Comparison of ENCODE assay signal across 9 mouse cellular contexts in the genomic region with DNA sequence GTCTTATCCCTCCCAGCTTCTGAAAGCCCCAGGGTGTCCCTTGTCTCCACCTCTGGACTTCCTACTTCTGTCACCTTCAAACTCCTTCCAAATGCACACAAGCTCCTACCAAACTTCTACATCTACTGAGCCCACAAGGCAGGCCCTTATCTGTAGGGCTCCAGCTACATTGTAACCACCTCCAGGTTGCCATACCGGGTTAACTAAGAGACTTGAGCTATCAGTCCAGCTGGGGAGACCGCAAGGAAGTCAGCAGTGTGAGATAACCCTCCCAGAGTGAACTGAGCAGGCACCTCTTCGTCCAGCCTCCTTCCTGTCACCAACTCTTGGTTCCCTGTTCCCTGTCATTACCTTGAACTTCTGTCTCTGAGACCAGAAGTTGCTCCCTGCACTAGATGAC. TPM values are rescaled to one million over a fixed set of nuclear protein-coding genes. Genes with fewer than 3 reads are reported as not detected.
DNase-seq lines count a peak whose midpoint lies in the region; ATAC-seq and TF ChIP-seq lines count a peak whose summit lies in the region.
"Had no signal": no experiment of that assay in that cellular context is flagged by ENCODE, and none has a peak within 500 bp of the region (broad histone marks: within the 10 kb centered on the region; RNA-seq: fewer than 3 reads in every experiment).

No protein-coding gene starts in this region.

- H3K4me3 ChIP-seq in limb, embryonic 12.5 days (replicated peaks): no peak overlapping the region
- no peak overlapping the region for H3K4me3 ChIP-seq in limb, embryonic 10.5 days
- H3K4me3 ChIP-seq in layer of hippocampus, adult 2 months: no peak overlapping the region
- H3K4me3 ChIP-seq: embryonic facial prominence, embryonic 15.5 days had no signal

- no peaks in the 10 kb centered on the region for H3K27me3 ChIP-seq in limb, embryonic 12.5 days
- peaks cover 24% of the 10 kb centered on the region for H3K27me3 ChIP-seq in limb, embryonic 10.5 days (ENCODE audit: low read depth, poor library complexity, severe bottlenecking)
- H3K27me3 ChIP-seq: embryonic facial prominence, embryonic 15.5 days had no signal

- no peak for TF ChIP-seq CTCF in layer of hippocampus, adult 2 months (conservative IDR thresholded peaks at IDR 0.05)

- H3K9ac ChIP-seq in limb, embryonic 12.5 days (replicated peaks): no peak overlapping the region
- H3K9ac ChIP-seq: embryonic facial prominence, embryonic 15.5 days had no signal

- H3K4me2 ChIP-seq in limb, embryonic 12.5 days: 0 out of 2 replicates have a peak overlapping the region, but pooled peaks have one; percentile 15

- no peaks in the 10 kb centered on the region for H3K9me3 ChIP-seq in limb, embryonic 12.5 days
- no peaks in the 10 kb centered on the region for H3K9me3 ChIP-seq in limb, embryonic 10.5 days (replicated peaks)
- H3K9me3 ChIP-seq: embryonic facial prominence, embryonic 15.5 days had no signal

- DNase-seq in limb, embryonic 10.5 days (ENCODE audit: low spot score): no peak
- DNase-seq in c-Kit-negative CD71-positive TER-119-positive erythroid progenitor cells, embryonic 14.5 days (ENCODE audit: low read depth, low spot score): peak; percentile 70
- no peak for DNase-seq in layer of hippocampus, adult 2 months (ENCODE audit: low spot score in 2 of 2)
- no peak for DNase-seq in left cerebral cortex, adult 11 months (ENCODE audit: low spot score)
- no peak for DNase-seq in urinary bladder, postnatal 36 days (ENCODE audit: low spot score in 2 of 2)

- no peak for ATAC-seq in limb, embryonic 12.5 days (ENCODE audit: insufficient number of reproducible peaks, insufficient read depth, low FRiP score, low TSS enrichment, low read depth)
- peak; percentile 54 to 74 for ATAC-seq in hematopoietic stem cell, adult 5-6 weeks (replicated peaks in 1 of 2; ENCODE audit: insufficient read depth in 1 of 2, low FRiP score in 2 of 2, low TSS enrichment in 1 of 2, low read depth in 1 of 2, poor library complexity in 2 of 2, severe bottlenecking in 2 of 2)
- ATAC-seq in megakaryocyte-erythroid progenitor cell, adult 5-6 weeks (replicated peaks; ENCODE audit: low FRiP score, low TSS enrichment, poor library complexity, severe bottlenecking): peak; percentile 75

- peaks cover 63% of the 10 kb centered on the region for H3K4me1 ChIP-seq in limb, embryonic 12.5 days (replicated peaks)
- H3K4me1 ChIP-seq in limb, embryonic 10.5 days: peaks cover 81% of the 10 kb centered on the region

- WGBS in limb, embryonic 12.5 days: 86% methylated on average over 3 of the region's 3 CpGs
- 74% methylated on average over 3 of the region's 3 CpGs for WGBS in limb, embryonic 10.5 days

- H3K36me3 ChIP-seq in limb, embryonic 12.5 days: no peaks in the 10 kb centered on the region
- H3K36me3 ChIP-seq in limb, embryonic 10.5 days: no peaks in the 10 kb centered on the region
- H3K36me3 ChIP-seq: embryonic facial prominence, embryonic 15.5 days had no signal

- H3K27ac ChIP-seq in limb, embryonic 12.5 days: no peak overlapping the region
- no peak overlapping the region; the same call in 1 of the 2 replicates for H3K27ac ChIP-seq in limb, embryonic 10.5 days
- H3K27ac ChIP-seq in layer of hippocampus, adult 2 months: no peak overlapping the region
- H3K27ac ChIP-seq: embryonic facial prominence, embryonic 15.5 days had no signal

RNA-seq across cellular contexts. Expression of a gene that starts 2.1 kb away (rescaled TPM):
- polyA plus RNA-seq in limb, embryonic 12.5 days (2016; fragmentation: Nextera tagmentation; extraction: Ambion mirVana): 6.5 and 6.8 TPM in 2 replicates
- polyA plus RNA-seq in limb, embryonic 10.5 days (2016; fragmentation: Nextera tagmentation; extraction: Ambion mirVana): 8.9 and 9.0 TPM in 2 replicates
- total RNA-seq in hematopoietic stem cell, adult 5-6 weeks (2017): 6.3 and 7.2 TPM in 2 replicates
- total RNA-seq in megakaryocyte-erythroid progenitor cell, adult 5-6 weeks (2014; fragmentation: Nextera tagmentation): 13.2 and 13.9 TPM in 2 replicates
- 2.6 and 5.7 TPM in 2 replicates for total RNA-seq in megakaryocyte-erythroid progenitor cell, adult 5-6 weeks (2017)
- 1 to 10 TPM; 1.4 to 1.6 TPM for total RNA-seq in layer of hippocampus, adult 2 months (2021)

RNA-seq across cellular contexts. Expression of a gene that starts 41.5 kb away (rescaled TPM):
- polyA plus RNA-seq in limb, embryonic 12.5 days (2016; fragmentation: Nextera tagmentation; extraction: Ambion mirVana): 32.8 and 38.5 TPM in 2 replicates
- polyA plus RNA-seq in limb, embryonic 10.5 days (2016; fragmentation: Nextera tagmentation; extraction: Ambion mirVana): 42.5 and 43.7 TPM in 2 replicates
- total RNA-seq in hematopoietic stem cell, adult 5-6 weeks (2017): 31.5 and 43.9 TPM in 2 replicates
- total RNA-seq in megakaryocyte-erythroid progenitor cell, adult 5-6 weeks (2014; fragmentation: Nextera tagmentation): 106 and 117 TPM in 2 replicates
- total RNA-seq in megakaryocyte-erythroid progenitor cell, adult 5-6 weeks (2017): 33.9 and 34.7 TPM in 2 replicates
- total RNA-seq in layer of hippocampus, adult 2 months (2021): 100 to 1,000 TPM in 1 of 2 experiments, 10 to 100 TPM in 1; 94.7 to 103 TPM

RNA-seq across cellular contexts. Expression of a gene that starts 57.3 kb away (rescaled TPM):
- polyA plus RNA-seq in limb, embryonic 12.5 days (2016; fragmentation: Nextera tagmentation; extraction: Ambion mirVana): 7.0 and 8.3 TPM in 2 replicates
- polyA plus RNA-seq in limb, embryonic 10.5 days (2016; fragmentation: Nextera tagmentation; extraction: Ambion mirVana): 7.1 and 8.1 TPM in 2 replicates
- total RNA-seq in hematopoietic stem cell, adult 5-6 weeks (2017): 45.8 and 52.7 TPM in 2 replicates
- 23.8 and 24.3 TPM in 2 replicates for total RNA-seq in megakaryocyte-erythroid progenitor cell, adult 5-6 weeks (2014; fragmentation: Nextera tagmentation)
- total RNA-seq in megakaryocyte-erythroid progenitor cell, adult 5-6 weeks (2017): 40.1 and 49.3 TPM in 2 replicates
- total RNA-seq in layer of hippocampus, adult 2 months (2021): 1 to 10 TPM; 9.2 to 9.9 TPM
